Comparison of ENCODE assay signal across 8 mouse cellular contexts in genomic region chr14:103098587-103099235, GRCm38 (mm10). TPM values are rescaled to one million over a fixed set of nuclear protein-coding genes. Genes with fewer than 3 reads are reported as not detected.
DNase-seq lines count a peak whose midpoint lies in the region; ATAC-seq lines count a peak whose summit lies in the region.

No protein-coding gene starts in this region.

- intact Hi-C loops in left cerebral cortex, postnatal 14 days (cut with DNase I), result loop anchor here (1.0 kb wide), 1 partner anchor 28 kb away; the partner anchor contains the start of gene Cln5

- peaks cover 20% of the 10 kb centered on the region for H3K4me1 ChIP-seq in hindbrain, embryonic 16.5 days (ENCODE audit: control insufficient read depth, insufficient read depth, low read depth, low read length)

- WGBS in hindbrain, embryonic 16.5 days, result under 1% methylated on average over 61 of the region's 86 CpGs

- ATAC-seq in activated CD4-positive, CD25-positive, alpha-beta regulatory T cell, adult 4 months, result peak; percentile 52
- ATAC-seq in hindbrain, embryonic 16.5 days, result peak; percentile 86
- ATAC-seq in megakaryocyte-erythroid progenitor cell, adult 5-6 weeks (replicated peaks; ENCODE audit: low FRiP score, low TSS enrichment, poor library complexity, severe bottlenecking), result peak; percentile 64

- peak overlapping the region; percentile 79 for H3K4me3 ChIP-seq in hindbrain, embryonic 16.5 days (ENCODE audit: low read length)

- H3K9ac ChIP-seq in hindbrain, embryonic 16.5 days (ENCODE audit: low read depth, low read length), result peak overlapping the region; percentile 88

- no peaks in the 10 kb centered on the region for H3K9me3 ChIP-seq in hindbrain, embryonic 16.5 days (ENCODE audit: control insufficient read depth, low read length)

- H3K4me2 ChIP-seq in hindbrain, embryonic 16.5 days (ENCODE audit: low read length), result peak overlapping the region; percentile 81

- DNase-seq in cerebellum, postnatal 36 days, result peak; percentile 82 to 90
- peak; percentile 84 for DNase-seq in gastrocnemius, adult 18-20 months (ENCODE audit: low spot score)
- DNase-seq in left cerebral cortex, postnatal 14 days (ENCODE audit: low spot score in 2 of 2), result peak; percentile 66 to 79
- DNase-seq in right cerebral cortex, postnatal 14 days, result peak; percentile 83
- DNase-seq in yolk sac, embryonic 10.5 days (ENCODE audit: low spot score), result peak; percentile 84

- peaks cover 3% of the 10 kb centered on the region; the same call in 1 of the 2 replicates for H3K36me3 ChIP-seq in hindbrain, embryonic 16.5 days (ENCODE audit: control insufficient read depth, insufficient read depth, low read length)

- H3K27me3 ChIP-seq in hindbrain, embryonic 16.5 days (replicated peaks; ENCODE audit: control insufficient read depth, insufficient read depth, low read length), result no peaks in the 10 kb centered on the region

- H3K27ac ChIP-seq in hindbrain, embryonic 16.5 days (ENCODE audit: low read depth, low read length), result peak overlapping the region; percentile 97

RNA-seq across cellular contexts. Expression of gene Fbxl3, which starts 0.7 kb away (rescaled TPM):
- 10 to 100 TPM; 26.5 to 31.1 TPM for polyA plus RNA-seq in activated CD4-positive, CD25-positive, alpha-beta regulatory T cell, adult 4 months (2017; shearing (Covaris generic))
- 10 to 100 TPM; 61.4 to 62.2 TPM for total RNA-seq in gastrocnemius, adult 18-20 months (2021)
- polyA plus RNA-seq in hindbrain, embryonic 16.5 days (2015; fragmentation: Nextera tagmentation; extraction: Ambion mirVana), result 18.5 and 21.3 TPM in 2 replicates
- total RNA-seq in left cerebral cortex, postnatal 14 days (2021), result 10 to 100 TPM; 72.2 to 74.1 TPM
- 22.4 and 36.2 TPM in 2 replicates for total RNA-seq in megakaryocyte-erythroid progenitor cell, adult 5-6 weeks (2014; fragmentation: Nextera tagmentation)
- 31.8 and 85.5 TPM in 2 replicates for total RNA-seq in megakaryocyte-erythroid progenitor cell, adult 5-6 weeks (2017)

RNA-seq across cellular contexts. Expression of gene Cln5, which starts 28.7 kb away (rescaled TPM):
- 10 to 100 TPM; 15.5 to 19.6 TPM for polyA plus RNA-seq in activated CD4-positive, CD25-positive, alpha-beta regulatory T cell, adult 4 months (2017; shearing (Covaris generic))
- total RNA-seq in gastrocnemius, adult 18-20 months (2021), result 10 to 100 TPM; 11.6 to 14.4 TPM
- polyA plus RNA-seq in hindbrain, embryonic 16.5 days (2015; fragmentation: Nextera tagmentation; extraction: Ambion mirVana), result 12.1 and 13.8 TPM in 2 replicates
- 1 to 10 TPM; 6.3 to 7.4 TPM for total RNA-seq in left cerebral cortex, postnatal 14 days (2021)
- 9.3 and 15.8 TPM in 2 replicates for total RNA-seq in megakaryocyte-erythroid progenitor cell, adult 5-6 weeks (2014; fragmentation: Nextera tagmentation)
- 15.6 and 19.8 TPM in 2 replicates for total RNA-seq in megakaryocyte-erythroid progenitor cell, adult 5-6 weeks (2017)

RNA-seq across cellular contexts. Expression of gene Acod1, which starts 51.9 kb away (rescaled TPM):
- not detected for polyA plus RNA-seq in activated CD4-positive, CD25-positive, alpha-beta regulatory T cell, adult 4 months (2017; shearing (Covaris generic))
- not detected for total RNA-seq in gastrocnemius, adult 18-20 months (2021)
- not detected in 2 replicates for polyA plus RNA-seq in hindbrain, embryonic 16.5 days (2015; fragmentation: Nextera tagmentation; extraction: Ambion mirVana)
- total RNA-seq in left cerebral cortex, postnatal 14 days (2021), result not detected
- total RNA-seq in megakaryocyte-erythroid progenitor cell, adult 5-6 weeks (2014; fragmentation: Nextera tagmentation), result not detected in 2 replicates
- 0.33 and 0.50 TPM in 2 replicates for total RNA-seq in megakaryocyte-erythroid progenitor cell, adult 5-6 weeks (2017)

Comparison
In these comparisons a context has a peak if more than half of its experiments do, and no peak if none do; other contexts are left out.
1. Peak in every context shown above with its lines: DNase-seq, ATAC-seq, H3K4me3 ChIP-seq and H3K27ac ChIP-seq.